Mouse (Mus musculus): ENCODE measurements around the gene Syt13.

Syt13 gene

DNA sequence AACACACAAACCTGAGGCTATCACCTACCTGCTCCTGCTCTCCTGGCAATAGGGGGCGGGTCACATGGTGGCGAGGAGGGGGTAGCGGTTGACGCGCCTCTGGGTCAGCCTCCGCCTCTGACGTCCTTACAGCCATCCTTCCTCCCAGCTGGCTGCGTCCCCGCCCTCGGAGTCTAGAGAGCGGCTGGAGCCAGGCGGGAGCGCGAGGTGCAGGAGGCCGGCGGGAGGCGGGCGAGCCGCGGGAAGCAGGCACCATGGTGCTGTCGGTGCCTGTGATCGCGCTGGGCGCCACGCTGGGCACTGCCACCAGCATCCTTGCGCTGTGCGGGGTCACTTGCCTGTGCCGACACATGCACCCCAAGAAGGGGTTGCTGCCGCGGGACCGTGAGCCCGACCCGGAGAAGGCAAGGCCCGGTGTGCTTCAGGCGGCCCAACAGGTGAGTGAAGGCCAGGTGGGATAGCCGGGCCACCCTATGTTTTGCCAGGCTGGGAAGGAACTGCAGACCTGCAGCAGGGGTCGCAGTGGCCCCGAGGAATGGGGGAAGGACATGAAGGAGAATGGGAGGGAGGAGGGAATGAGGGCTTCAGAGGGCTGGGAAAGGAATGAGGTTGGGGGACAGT, at the start of gene Syt13:
TSS of gene Syt13 (plus strand) at position 166 of the 621 bp plus-strand sequence.
- DNase-seq (ENCODE audit: low read depth, low spot score) = peak; percentile 39

DNA sequence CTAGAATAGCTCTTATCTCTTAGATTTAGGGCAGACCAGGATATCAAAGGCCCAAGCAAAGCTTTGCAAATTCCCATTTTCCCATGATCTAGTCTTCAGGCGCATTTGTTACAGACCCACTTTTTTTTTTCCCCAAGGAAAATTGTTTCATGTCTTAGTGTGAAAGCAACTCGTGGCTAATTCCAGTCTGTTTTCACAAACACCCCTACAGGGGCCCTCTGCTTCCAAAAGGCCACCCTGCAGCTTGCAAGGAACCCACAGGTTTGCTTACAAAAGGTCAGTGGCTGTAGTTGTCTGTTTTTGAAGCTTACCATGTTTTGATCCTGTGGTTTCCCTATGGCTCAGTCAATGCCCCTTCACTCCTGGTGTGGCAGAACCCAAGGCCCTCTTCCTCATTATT, 48.3 kb upstream of the Syt13 start:
- no peak for DNase-seq (ENCODE audit: low read depth, low spot score)

- peak; percentile 21 for DNase-seq (ENCODE audit: low read depth, low spot score)
These were observed 44.6 kb upstream of the Syt13 start for GRCm38 (mm10) chr2:92870139-92870836.

- no peak for DNase-seq (ENCODE audit: low read depth, low spot score)
These were observed 43.7 kb upstream of the Syt13 start for GRCm38 (mm10) chr2:92871093-92871686.

GRCm38 (mm10) chr2:92872652-92873051, 42.2 kb upstream of the Syt13 start:
- DNase-seq (ENCODE audit: low read depth, low spot score) = no peak

DNA sequence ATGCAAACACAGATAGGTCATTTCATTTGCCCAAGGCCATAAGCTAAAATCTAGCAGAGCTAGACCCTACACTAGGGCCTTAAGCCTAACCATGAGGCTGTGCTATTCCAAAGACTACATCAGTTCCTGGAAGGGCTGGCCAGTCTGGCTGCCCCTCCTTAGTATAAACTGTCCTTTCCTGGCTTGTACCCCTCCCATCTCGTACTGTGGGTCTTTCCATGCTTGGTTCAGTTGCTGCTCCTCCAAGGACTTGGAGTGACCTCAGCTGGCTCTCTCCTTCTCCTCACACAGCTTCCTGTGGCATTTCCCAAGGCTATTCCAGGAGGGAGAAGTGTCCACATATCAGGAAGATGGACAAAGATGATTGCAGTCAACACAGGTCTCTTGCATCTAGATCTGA, 40.3 kb upstream of the Syt13 start:
- no peak for DNase-seq (ENCODE audit: low read depth, low spot score)

DNA sequence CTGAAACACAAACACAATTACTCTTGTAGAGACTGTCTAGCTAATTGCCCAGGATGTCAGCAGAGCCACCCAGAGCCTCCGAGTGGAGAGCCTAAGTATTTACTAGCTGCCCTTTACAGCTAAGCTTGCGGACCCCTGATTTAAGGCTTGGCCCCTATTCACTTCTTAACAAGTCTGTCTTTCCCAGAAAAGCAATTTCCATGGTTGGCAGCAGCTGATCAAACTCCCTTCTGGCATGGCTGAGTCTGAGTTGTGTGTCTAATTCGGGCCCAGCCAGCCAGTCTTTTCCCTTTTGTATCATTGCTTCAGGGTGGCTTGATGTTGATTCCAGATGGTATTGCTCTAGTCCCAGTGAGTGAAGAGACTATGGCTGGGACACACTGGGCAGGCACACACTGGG, 37.4 kb upstream of the Syt13 start:
- no peak for DNase-seq (ENCODE audit: low read depth, low spot score)

- peak; percentile 74 for DNase-seq (ENCODE audit: low read depth, low spot score)
These were observed 31.6 kb upstream of the Syt13 start for GRCm38 (mm10) chr2:92883039-92883911.

GRCm38 (mm10) chr2:92883912-92884243, 31.0 kb upstream of the Syt13 start:
- peak; percentile 93 for DNase-seq (ENCODE audit: low read depth, low spot score)

- no peak for DNase-seq (ENCODE audit: low read depth, low spot score)
These were observed 29.9 kb upstream of the Syt13 start for GRCm38 (mm10) chr2:92884976-92885375.

DNA sequence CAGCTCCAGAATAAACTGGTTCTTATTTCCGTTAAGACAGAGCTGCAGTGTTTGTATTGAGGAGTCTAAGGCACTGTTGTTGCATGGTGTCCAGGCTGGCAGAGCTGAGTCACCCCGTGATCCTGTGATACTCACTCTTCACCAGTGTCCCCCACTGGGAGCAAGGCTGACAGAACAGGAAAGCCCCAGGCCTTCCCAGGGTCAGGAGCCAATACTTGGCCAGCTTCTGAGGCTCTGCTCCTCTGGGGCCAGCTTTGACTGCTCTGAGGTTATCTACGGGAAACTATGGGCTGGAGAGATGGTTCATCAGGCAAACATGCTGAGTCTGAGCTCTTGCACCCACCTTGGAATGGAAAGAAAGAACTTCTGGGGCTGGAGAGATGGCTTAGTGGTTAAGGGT, 28.0 kb upstream of the Syt13 start:
- no peak for DNase-seq (ENCODE audit: low read depth, low spot score)

DNA sequence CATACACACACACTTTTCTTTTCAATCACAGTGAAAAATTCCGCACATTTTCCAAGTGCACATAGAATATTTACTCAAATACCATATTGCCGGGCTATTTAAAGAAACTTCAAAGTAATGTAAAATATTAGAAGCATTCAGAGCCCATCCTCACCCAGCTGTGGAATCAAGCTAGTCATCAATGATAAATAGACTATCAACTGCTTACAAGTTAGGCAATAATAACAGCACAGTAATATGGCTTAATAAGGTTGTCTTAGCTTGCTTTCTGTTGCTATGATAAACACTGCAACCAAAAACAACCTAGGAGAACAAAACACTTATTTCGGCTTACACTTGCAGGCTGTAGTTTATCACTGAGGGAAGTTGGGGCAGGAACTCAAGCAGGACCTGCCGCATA, 22.4 kb upstream of the Syt13 start:
- DNase-seq (ENCODE audit: low read depth, low spot score) = no peak

DNA sequence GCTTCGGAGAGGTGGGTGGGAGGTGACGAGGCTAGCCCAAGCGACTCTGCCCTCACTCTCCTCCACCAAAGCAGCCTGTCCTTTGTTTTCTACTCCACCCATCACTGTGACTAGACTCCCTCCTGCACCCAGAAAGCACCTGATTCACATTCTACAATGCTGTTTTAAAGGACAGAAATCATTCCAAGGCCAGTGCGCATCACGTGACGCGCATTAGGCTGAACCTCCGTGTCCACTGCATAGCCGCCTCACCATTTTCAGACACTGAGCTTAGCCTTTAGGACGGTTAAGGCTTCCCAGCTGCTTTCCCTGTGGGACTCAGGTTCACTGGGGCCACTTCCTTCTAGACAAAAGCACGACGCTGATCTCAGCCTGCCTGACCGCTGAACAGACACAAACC, 11.2 kb upstream of the Syt13 start:
- no peak for DNase-seq (ENCODE audit: low read depth, low spot score)

GRCm38 (mm10) chr2:92904307-92904859, 10.5 kb upstream of the Syt13 start:
- DNase-seq (ENCODE audit: low read depth, low spot score) = peak; percentile 68

- peak; percentile 22 for DNase-seq (ENCODE audit: low read depth, low spot score)
These were observed 4.5 kb upstream of the Syt13 start for GRCm38 (mm10) chr2:92910371-92910770.

DNA sequence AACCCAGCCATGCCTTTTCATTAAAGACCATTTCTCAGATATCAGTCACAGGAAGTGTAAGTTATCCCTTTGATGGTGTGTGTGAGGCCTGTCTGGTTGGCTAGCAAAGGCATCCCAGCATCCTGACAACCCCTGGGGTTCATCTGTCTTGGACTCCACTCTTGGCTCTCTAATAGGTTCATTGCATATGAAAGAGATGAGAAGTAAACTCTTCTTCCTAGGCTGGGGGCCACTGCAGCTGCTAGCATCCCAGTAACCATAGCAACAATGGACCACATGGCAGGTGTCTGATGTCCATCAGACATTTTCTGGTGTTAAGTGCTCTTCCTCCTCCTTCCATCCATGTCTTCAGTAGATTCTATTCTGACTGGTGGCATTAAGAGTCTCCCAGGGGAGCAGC, 2.6 kb upstream of the Syt13 start:
- DNase-seq (ENCODE audit: low read depth, low spot score) = no peak

GRCm38 (mm10) chr2:92913295-92913694, 1.6 kb upstream of the Syt13 start:
- DNase-seq (ENCODE audit: low read depth, low spot score) = no peak

- DNase-seq (ENCODE audit: low read depth, low spot score) = no peak
These were observed 1.0 kb downstream of the Syt13 start for GRCm38 (mm10) chr2:92915659-92916631.

GRCm38 (mm10) chr2:92917405-92918142, 2.7 kb downstream of the Syt13 start:
- no peak for DNase-seq (ENCODE audit: low read depth, low spot score)

DNA sequence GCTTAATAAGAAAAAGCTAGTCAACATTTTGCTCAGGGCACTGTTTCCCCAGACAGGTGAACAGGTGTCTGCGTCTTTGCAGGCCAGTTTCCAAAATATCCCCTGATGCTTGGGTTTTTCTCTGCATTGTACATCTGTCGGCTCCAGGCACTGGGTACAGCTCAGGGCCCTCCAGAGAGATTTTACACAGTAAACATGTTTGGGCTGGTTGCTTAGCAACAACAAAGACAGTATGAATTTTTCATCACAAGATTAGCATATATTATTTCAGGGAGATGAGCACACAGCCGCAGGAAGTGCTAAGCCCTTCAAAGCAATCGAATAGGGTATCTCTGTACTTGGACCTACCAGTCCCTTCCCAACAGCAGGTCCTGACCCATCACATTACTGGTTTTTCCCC, 5.8 kb downstream of the Syt13 start:
- no peak for DNase-seq (ENCODE audit: low read depth, low spot score)

All from R1 (cell line).